Mouse (Mus musculus): ENCODE results near the gene Xrcc3.

DNA sequence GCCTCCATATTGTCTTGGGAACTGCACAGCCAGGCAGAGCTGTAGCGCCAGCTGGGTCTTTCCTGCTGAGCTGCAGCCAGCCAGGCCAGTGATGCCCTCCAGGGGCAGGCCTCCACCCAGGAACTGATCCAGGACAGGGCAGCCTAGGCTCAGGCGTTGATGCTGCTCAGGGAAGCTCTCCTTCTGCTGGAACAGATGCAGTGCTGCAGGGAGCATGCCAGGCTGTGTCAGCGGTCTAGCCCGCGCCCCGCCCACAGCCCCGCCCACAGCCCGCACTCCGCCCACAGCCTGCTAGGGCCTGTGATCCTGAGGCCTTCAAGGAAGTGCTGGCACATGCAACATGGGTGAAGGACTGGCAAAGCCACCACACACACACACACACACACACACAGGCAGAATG is 3.9 kb downstream of the Xrcc3 start:
- peak; percentile 16; the same call in 1 of the 2 replicates for TF ChIP-seq POLR2A (IDR thresholded peaks at IDR 0.05; ENCODE audit: low read depth, low read length)
- no peak for TF ChIP-seq CTCF (IDR thresholded peaks at IDR 0.05; ENCODE audit: extremely low read depth, insufficient read length, insufficient replicate concordance, low read depth, low read length)

All from small intestine, adult 2 months (tissue).